Mouse (Mus musculus) olfactory bulb, adult 2 months (tissue): Measurements from ENCODE around the gene Adam33. TPM values are rescaled to one million over a fixed set of nuclear protein-coding genes. Genes with fewer than 3 reads are reported as not detected.

ENCODE experiments used
- H3K27ac ChIP-seq: fragments of 200-500 bp; 2 replicates; pipeline ENCODE4 v1.5.1; 2012; ENCODE audit warnings: low read depth, low read length; ENCODE audit not compliant: insufficient read depth
- H3K4me1 ChIP-seq: fragments of 200-500 bp; 2 replicates; pipeline ENCODE4 v1.6.1; 2012; ENCODE audit warnings: low read length; ENCODE audit not compliant: control insufficient read depth, insufficient read depth
- H3K4me3 ChIP-seq: fragments of 200-500 bp; 2 replicates; pipeline ENCODE4 v1.5.1; 2012; ENCODE audit warnings: mild to moderate bottlenecking, low read depth, low read length, moderate library complexity; ENCODE audit not compliant: insufficient read depth
- CTCF ChIP-seq: fragments of 200-500 bp; IDR thresholded peaks from 2 replicates; pipeline ENCODE4 v1.5.1; 2012; ENCODE audit warnings: low read depth, mild to moderate bottlenecking, low read length, moderate library complexity; ENCODE audit not compliant: insufficient read depth
- POLR2A ChIP-seq: fragments of 200-500 bp; IDR thresholded peaks from 2 replicates; pipeline ENCODE4 v1.6.1; 2012; ENCODE audit warnings: mild to moderate bottlenecking, low read depth, low read length, moderate library complexity; ENCODE audit not compliant: insufficient read depth
- WGBS: fragments of 180-500 bp; shearing (Covaris S2); methylation state at CpG from one replicate; pipeline ENCODE4 v1.1.7; 2018; 5-methylcytosine and 5-hydroxymethylcytosine counted together
- polyA plus RNA-seq: library from polyadenylated mRNA; stranded (reverse); fragments of >200 nt; gene quantifications from 2 replicates; pipeline ENCODE4 v1.2.4, GENCODE M21; 2012; ENCODE audit warnings: low replicate concordance; ENCODE audit not compliant: missing spikeins, insufficient read depth, insufficient read length

Gene Adam33
- polyA plus RNA-seq, 1 experiment: not detected

- 91% methylated on average over 3 of the region's 3 CpGs for WGBS
- no peak for TF ChIP-seq POLR2A
- TF ChIP-seq CTCF: no peak
- Histone ChIP-seq H3K4me1 (no peaks in the 10 kb centered on the region), H3K27ac (no peak overlapping the region), H3K4me3 (no peak overlapping the region)
Measured at GRCm38 (mm10) chr2:131090852-131091251, 27.2 kb upstream of the Adam33 start.

- Histone ChIP-seq H3K4me3 (no peak overlapping the region), H3K27ac (no peak overlapping the region), H3K4me1 (no peaks in the 10 kb centered on the region)
- whole genome bisulfite sequencing: 93% methylated on average over 1 of the region's 1 CpGs
- TF ChIP-seq POLR2A (no peak), CTCF (no peak)
Measured at GRCm38 (mm10) chr2:131089634-131090033, 26.0 kb upstream of the Adam33 start.

GRCm38 (mm10) chr2:131088581-131088980 lies 25.0 kb upstream of the Adam33 start:
- Histone ChIP-seq H3K4me1 (no peaks in the 10 kb centered on the region), H3K27ac (no peak overlapping the region), H3K4me3 (no peak overlapping the region)
- 83% methylated on average over 4 of the region's 4 CpGs for WGBS
- TF ChIP-seq CTCF: no peak
- no peak for TF ChIP-seq POLR2A

- WGBS: 78% methylated on average over 11 of the region's 11 CpGs
- Histone ChIP-seq H3K27ac (no peak within 1 kb of the TSS), H3K4me1 (no peaks in the 10 kb centered on the region), H3K4me3 (no peak within 1 kb of the TSS)
- TF ChIP-seq POLR2A (no peak), CTCF (no peak)
Measured at GRCm38 (mm10) chr2:131086667-131087390, 23.2 kb upstream of the Adam33 start, which contains the start of gene Siglec1. TSS of gene Siglec1 (minus strand) at chr2:131086765.

GRCm38 (mm10) chr2:131084206-131084605 lies 20.6 kb upstream of the Adam33 start:
- no peak for TF ChIP-seq CTCF
- TF ChIP-seq POLR2A: no peak
- 90% methylated on average over 4 of the region's 4 CpGs for WGBS
- Histone ChIP-seq H3K4me3 (no peak overlapping the region), H3K4me1 (no peaks in the 10 kb centered on the region), H3K27ac (no peak overlapping the region)

- no peak overlapping the region for H3K27ac ChIP-seq
- H3K4me3 ChIP-seq: no peak overlapping the region
- H3K4me1 ChIP-seq: no peaks in the 10 kb centered on the region
- TF ChIP-seq POLR2A (no peak), CTCF (no peak)
- WGBS: 84% methylated on average over 5 of the region's 5 CpGs
Measured at GRCm38 (mm10) chr2:131080507-131080906, 16.9 kb upstream of the Adam33 start.

- Histone ChIP-seq H3K4me1 (peaks cover 12% of the 10 kb centered on the region), H3K27ac (no peak overlapping the region), H3K4me3 (no peak overlapping the region)
- 93% methylated on average over 10 of the region's 10 CpGs for WGBS
- no peak for TF ChIP-seq POLR2A
- no peak for TF ChIP-seq CTCF
Measured at GRCm38 (mm10) chr2:131072536-131072935, 8.9 kb upstream of the Adam33 start.

GRCm38 (mm10) chr2:131067481-131067880 lies 3.9 kb upstream of the Adam33 start:
- 62% methylated on average over 6 of the region's 6 CpGs for WGBS
- TF ChIP-seq CTCF (no peak), POLR2A (no peak)
- peaks cover 10% of the 10 kb centered on the region for H3K4me1 ChIP-seq
- H3K27ac ChIP-seq: no peak overlapping the region
- no peak overlapping the region for H3K4me3 ChIP-seq

GRCm38 (mm10) chr2:131066342-131066741 lies 2.7 kb upstream of the Adam33 start:
- TF ChIP-seq CTCF (no peak), POLR2A (no peak)
- whole genome bisulfite sequencing: 60% methylated on average over 9 of the region's 9 CpGs
- no peak overlapping the region for H3K27ac ChIP-seq
- H3K4me1 ChIP-seq: peaks cover 16% of the 10 kb centered on the region
- no peak overlapping the region for H3K4me3 ChIP-seq

- Histone ChIP-seq H3K4me1 (peaks cover 37% of the 10 kb centered on the region), H3K27ac (no peak overlapping the region), H3K4me3 (no peak overlapping the region)
- no peak for TF ChIP-seq CTCF
- no peak for TF ChIP-seq POLR2A
- 72% methylated on average over 5 of the region's 5 CpGs for WGBS
Measured at GRCm38 (mm10) chr2:131061607-131062006, 2.0 kb downstream of the Adam33 start.
